Mouse (Mus musculus) brain, embryonic 14.5 days (tissue): ENCODE measurements around the gene Rab40c. TPM values are rescaled to one million over a fixed set of nuclear protein-coding genes. Genes with fewer than 3 reads are reported as not detected.

Experiments
- DNase-seq: peaks from one replicate; pipeline ENCODE4 v3.0.0-alpha.2; 2011; ENCODE audit warnings: low read depth
- CTCF ChIP-seq: fragments of 200-500 bp; IDR thresholded peaks from 2 replicates; pipeline ENCODE4 v1.5.1; 2012; ENCODE audit warnings: inconsistent platforms, mild to moderate bottlenecking, moderate library complexity, borderline replicate concordance; ENCODE audit not compliant: insufficient read depth, insufficient read length; ENCODE audit errors: extremely low read depth
- POLR2A ChIP-seq: fragments of 200-500 bp; IDR thresholded peaks from 2 replicates; pipeline ENCODE4 v1.6.1; 2012; ENCODE audit warnings: mild to moderate bottlenecking, inconsistent platforms, borderline replicate concordance; ENCODE audit not compliant: poor library complexity, insufficient read depth, insufficient read length, severe bottlenecking; ENCODE audit errors: extremely low read depth
- polyA plus RNA-seq: library from polyadenylated mRNA; depleted of rRNA; stranded (reverse); fragments of >200 nt; gene quantifications from 2 replicates; pipeline ENCODE4 v1.2.3, GENCODE M21; 2012

The Rab40c gene
- polyA plus RNA-seq, 1 experiment = 88.3 TPM

- peak; percentile 67 for TF ChIP-seq CTCF
- peak; percentile 65; the same call in 1 of the 2 replicates for TF ChIP-seq POLR2A
- peak; percentile 96 for DNase-seq
Observed at GRCm38 (mm10) chr17:25844396-25844901, 75.1 kb downstream of the Rab40c start, which contains the start of gene Rhot2. Gene Rhot2, minus strand, starts transcription at chr17:25844851.

- DNase-seq = no peak
- TF ChIP-seq CTCF (no peak), POLR2A (no peak)
Observed at GRCm38 (mm10) chr17:25843636-25844395, 75.7 kb downstream of the Rab40c start.

GRCm38 (mm10) chr17:25843122-25843521 lies 76.4 kb downstream of the Rab40c start:
- TF ChIP-seq POLR2A (no peak), CTCF (no peak)
- no peak for DNase-seq

GRCm38 (mm10) chr17:25842509-25842908 lies 77.0 kb downstream of the Rab40c start:
- DNase-seq = no peak
- no peak for TF ChIP-seq POLR2A
- no peak for TF ChIP-seq CTCF

- DNase-seq = no peak
- TF ChIP-seq POLR2A (no peak), CTCF (no peak)
Observed at GRCm38 (mm10) chr17:25841117-25841880, 78.2 kb downstream of the Rab40c start, which contains the start of gene Gm20683. Gene Gm20683, minus strand, starts transcription at chr17:25841763.

GRCm38 (mm10) chr17:25840519-25840918 lies 79.0 kb downstream of the Rab40c start:
- no peak for DNase-seq
- TF ChIP-seq POLR2A (no peak), CTCF (no peak)

GRCm38 (mm10) chr17:25839455-25840235 lies 79.9 kb downstream of the Rab40c start:
- no peak for DNase-seq
- TF ChIP-seq POLR2A = no peak
- TF ChIP-seq CTCF = no peak

- no peak for TF ChIP-seq CTCF
- DNase-seq = no peak
Observed at GRCm38 (mm10) chr17:25838904-25839303, 80.6 kb downstream of the Rab40c start.

GRCm38 (mm10) chr17:25837533-25837932 lies 82.0 kb downstream of the Rab40c start:
- TF ChIP-seq POLR2A (no peak), CTCF (no peak)
- DNase-seq = peak; percentile 74

GRCm38 (mm10) chr17:25837076-25837410 lies 82.5 kb downstream of the Rab40c start, which contains the start of gene Rhbdl1:
Gene Rhbdl1, minus strand, starts transcription at chr17:25837295.
- TF ChIP-seq POLR2A (peak; percentile 66; the same call in 1 of the 2 replicates), CTCF (no peak)
- DNase-seq = peak; percentile 90

- TF ChIP-seq POLR2A = no peak; the same call in 1 of the 2 replicates
- no peak for TF ChIP-seq CTCF
- no peak for DNase-seq
Observed at GRCm38 (mm10) chr17:25836397-25837075, 83.0 kb downstream of the Rab40c start.

- no peak for TF ChIP-seq CTCF
- no peak for TF ChIP-seq POLR2A
- no peak for DNase-seq
Observed at GRCm38 (mm10) chr17:25835816-25836215, 83.7 kb downstream of the Rab40c start.
